Mouse (Mus musculus) frontal cortex, adult (tissue): ENCODE results near the gene Prkag2.
A peak's percentile ranks its signal among the peaks of the same experiment; 100 is the strongest.
"Not testable (repeated sequence)": the region's sequence is repeated elsewhere in the genome, so short reads cannot be mapped to it uniquely, and the experiment has no call there.

Experiments
- ATAC-seq: cut with Nextera tagmentation; 2 replicates; pipeline ENCODE4 v1.9.2; 2017; ENCODE audit warnings: mild to moderate bottlenecking, moderate library complexity, mixed read lengths; ENCODE audit not compliant: low TSS enrichment

Prkag2 gene

DNA sequence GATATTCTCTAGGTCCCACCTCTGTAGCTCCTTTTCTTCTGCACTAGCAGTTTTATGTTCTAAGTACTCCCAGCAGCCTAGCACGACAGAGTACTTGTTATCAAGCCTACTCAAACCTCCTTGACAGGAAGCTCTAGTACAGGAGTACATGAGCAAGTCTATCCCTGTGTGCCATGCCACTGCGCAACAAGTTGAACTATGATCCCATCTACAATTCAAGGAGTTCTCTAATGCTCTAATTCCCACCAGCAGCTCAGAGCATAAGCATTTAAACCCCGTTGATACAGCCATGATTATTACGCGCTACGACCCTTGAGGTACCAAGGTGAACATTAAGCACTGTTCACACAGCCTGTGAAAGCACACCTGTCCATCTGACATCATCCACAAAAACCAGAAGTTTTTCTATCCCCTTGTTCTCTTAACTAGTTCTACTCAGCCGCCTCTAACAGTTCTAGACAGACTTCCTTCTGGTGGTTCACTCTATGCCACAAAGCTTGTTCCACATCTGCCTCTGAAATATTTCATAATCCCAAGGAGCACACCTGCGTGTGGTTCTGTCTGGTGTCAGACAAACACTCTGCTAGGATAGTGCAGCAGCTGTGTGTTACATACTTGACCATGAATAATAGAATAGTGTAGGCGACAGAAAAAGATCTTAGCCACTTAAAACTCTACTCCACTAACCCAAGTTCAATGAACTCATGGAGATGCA is 274.2 kb downstream of the Prkag2 start:
- no peak for ATAC-seq

GRCm38 (mm10) chr5:24825365-24826055 is 274.9 kb downstream of the Prkag2 start:
- no peak for ATAC-seq

- no peak for ATAC-seq
Measured at GRCm38 (mm10) chr5:24823864-24824405, 276.5 kb downstream of the Prkag2 start.

GRCm38 (mm10) chr5:24822781-24823180 is 277.7 kb downstream of the Prkag2 start:
- ATAC-seq, result no peak

DNA sequence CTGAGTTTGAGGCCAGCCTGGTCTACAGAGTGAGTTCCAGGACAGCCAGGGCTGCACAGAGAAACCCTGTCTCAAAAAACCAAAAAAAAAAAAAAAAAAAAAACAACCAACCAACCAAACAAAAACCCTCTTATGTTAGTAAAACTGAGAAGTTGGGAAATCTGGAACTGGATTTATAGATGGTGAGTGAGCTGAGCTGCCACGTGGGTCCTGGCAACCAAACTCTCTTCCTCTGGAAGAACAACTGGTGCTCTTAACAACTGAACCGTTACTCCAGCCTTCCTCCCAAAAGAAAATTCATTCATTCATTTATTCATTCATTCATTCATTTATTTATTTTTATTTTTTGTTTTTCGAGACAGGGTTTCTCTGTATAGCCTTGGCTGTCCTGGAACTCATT is 278.2 kb downstream of the Prkag2 start:
- not testable (repeated sequence) for ATAC-seq

DNA sequence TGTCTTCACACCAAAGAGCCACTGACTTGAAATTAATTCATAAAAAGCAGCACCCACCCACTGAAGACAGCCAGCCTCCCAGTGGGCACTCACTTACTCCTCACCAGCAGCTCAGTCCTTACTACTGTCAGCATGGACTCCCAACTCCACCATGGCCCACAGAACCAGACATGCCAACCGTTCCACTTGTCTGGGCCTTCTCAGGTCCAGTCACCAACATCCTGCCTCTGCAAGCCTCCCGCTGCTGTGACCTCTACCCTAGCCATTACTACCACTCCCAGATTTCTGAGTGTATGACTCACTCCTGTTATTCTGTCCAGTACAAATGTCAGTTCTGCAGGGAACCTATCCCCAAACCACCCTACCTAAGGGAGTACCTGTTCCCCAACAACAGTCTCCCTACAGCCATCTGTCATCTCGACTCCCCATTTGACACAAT is 279.0 kb downstream of the Prkag2 start:
- peak; percentile 68 for ATAC-seq

DNA sequence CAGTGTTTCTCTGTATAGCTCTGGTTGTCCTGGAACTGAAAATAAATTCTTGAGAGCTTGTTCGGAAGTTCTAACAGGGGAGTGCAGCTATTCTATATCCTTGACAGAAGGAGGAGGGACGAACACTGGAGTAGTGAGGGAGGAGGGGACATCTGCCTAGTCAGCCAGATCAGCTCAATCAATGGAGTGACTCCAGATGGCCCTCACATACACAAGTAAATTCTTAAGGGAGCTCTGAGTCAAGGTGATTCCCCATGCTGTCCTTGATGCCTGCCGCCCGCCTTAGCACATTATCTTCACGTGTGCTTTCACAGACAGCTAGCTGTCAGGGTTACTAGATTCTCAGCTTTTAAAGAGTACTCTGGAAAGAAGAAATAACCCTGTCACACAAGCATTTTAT is 279.8 kb downstream of the Prkag2 start:
- peak; percentile 56; the same call in 1 of the 2 replicates for ATAC-seq

- ATAC-seq, result no peak
Measured at GRCm38 (mm10) chr5:24817191-24817590, 283.3 kb downstream of the Prkag2 start.

GRCm38 (mm10) chr5:24813946-24814345 is 286.5 kb downstream of the Prkag2 start:
- no peak for ATAC-seq

DNA sequence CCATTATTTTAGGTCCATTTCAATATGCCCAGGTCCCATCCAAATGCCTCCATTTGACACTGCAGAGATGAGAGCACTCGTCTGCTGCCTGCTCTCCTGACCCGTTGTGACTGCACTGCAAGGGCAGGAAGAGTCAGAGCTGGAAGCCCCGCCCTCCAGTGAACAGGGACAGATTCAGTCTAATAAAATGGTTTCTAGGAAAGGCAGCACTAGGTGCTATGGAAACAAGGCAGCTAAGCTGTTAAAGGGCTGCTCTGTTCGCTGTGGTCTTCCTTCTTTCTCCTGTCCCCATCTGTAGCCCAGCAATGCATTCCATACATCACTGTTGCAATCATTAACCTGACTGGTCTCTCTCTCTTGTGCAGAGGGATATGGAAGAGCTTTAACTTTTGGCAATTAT is 287.4 kb downstream of the Prkag2 start:
- no peak for ATAC-seq
